Mouse (Mus musculus) liver, embryonic 15.5 days (tissue): ENCODE measurements around the gene Myo1d. TPM values are rescaled to one million over a fixed set of nuclear protein-coding genes. Genes with fewer than 3 reads are reported as not detected.

ENCODE experiments used
- ATAC-seq: fragments of 200-750 bp; cut with Nextera tagmentation; 2 replicates; pipeline ENCODE4 v1.8.0; 2017; ENCODE audit warnings: moderate number of reproducible peaks, mild to moderate bottlenecking, moderate library complexity; ENCODE audit not compliant: insufficient read depth
- H3K27ac ChIP-seq: fragments of 300-500 bp; sonication (generic); replicated peaks from 2 replicates; pipeline ENCODE4 v1.5.1; 2015; ENCODE audit warnings: mild to moderate bottlenecking, inconsistent platforms
- H3K27me3 ChIP-seq: fragments of 300-500 bp; sonication (generic); 2 replicates; pipeline ENCODE4 v1.6.1; 2015; ENCODE audit warnings: mild to moderate bottlenecking, inconsistent platforms
- H3K36me3 ChIP-seq: fragments of 300-500 bp; sonication (generic); replicated peaks from 2 replicates; pipeline ENCODE4 v1.6.1; 2015; ENCODE audit warnings: moderate library complexity, mild to moderate bottlenecking, inconsistent platforms
- H3K4me1 ChIP-seq: fragments of 300-500 bp; sonication (generic); replicated peaks from 2 replicates; pipeline ENCODE4 v1.6.1; 2015; ENCODE audit warnings: inconsistent platforms
- H3K4me2 ChIP-seq: fragments of 300-500 bp; sonication (generic); 2 replicates; pipeline ENCODE4 v1.6.1; 2015; ENCODE audit warnings: moderate library complexity, mild to moderate bottlenecking, inconsistent platforms
- H3K4me3 ChIP-seq: fragments of 300-500 bp; sonication (generic); replicated peaks from 2 replicates; pipeline ENCODE4 v1.5.1; 2015; ENCODE audit warnings: mild to moderate bottlenecking, inconsistent platforms
- H3K9ac ChIP-seq: fragments of 300-500 bp; sonication (generic); 2 replicates; pipeline ENCODE4 v1.6.1; 2015; ENCODE audit warnings: moderate library complexity, mild to moderate bottlenecking, inconsistent platforms
- H3K9me3 ChIP-seq: fragments of 300-500 bp; sonication (generic); replicated peaks from 2 replicates; pipeline ENCODE4 v1.6.1; 2016; ENCODE audit warnings: inconsistent platforms
- WGBS: fragments of 180-500 bp; shearing (Covaris S2); methylation state at CpG from one replicate; pipeline ENCODE4 v1.1.7; 2015; ENCODE audit warnings: mixed read lengths; ENCODE audit not compliant: insufficient replicate concordance; 5-methylcytosine and 5-hydroxymethylcytosine counted together
- polyA plus RNA-seq: library from polyadenylated mRNA; unstranded; fragments of >200 nt; fragmentation: Nextera tagmentation; extraction: Ambion mirVana; gene quantifications from 2 replicates; pipeline ENCODE4 v1.2.1, GENCODE M21; 2015

The Myo1d gene
- polyA plus RNA-seq, 1 experiment from 2014 or later = 8.6 TPM

DNA sequence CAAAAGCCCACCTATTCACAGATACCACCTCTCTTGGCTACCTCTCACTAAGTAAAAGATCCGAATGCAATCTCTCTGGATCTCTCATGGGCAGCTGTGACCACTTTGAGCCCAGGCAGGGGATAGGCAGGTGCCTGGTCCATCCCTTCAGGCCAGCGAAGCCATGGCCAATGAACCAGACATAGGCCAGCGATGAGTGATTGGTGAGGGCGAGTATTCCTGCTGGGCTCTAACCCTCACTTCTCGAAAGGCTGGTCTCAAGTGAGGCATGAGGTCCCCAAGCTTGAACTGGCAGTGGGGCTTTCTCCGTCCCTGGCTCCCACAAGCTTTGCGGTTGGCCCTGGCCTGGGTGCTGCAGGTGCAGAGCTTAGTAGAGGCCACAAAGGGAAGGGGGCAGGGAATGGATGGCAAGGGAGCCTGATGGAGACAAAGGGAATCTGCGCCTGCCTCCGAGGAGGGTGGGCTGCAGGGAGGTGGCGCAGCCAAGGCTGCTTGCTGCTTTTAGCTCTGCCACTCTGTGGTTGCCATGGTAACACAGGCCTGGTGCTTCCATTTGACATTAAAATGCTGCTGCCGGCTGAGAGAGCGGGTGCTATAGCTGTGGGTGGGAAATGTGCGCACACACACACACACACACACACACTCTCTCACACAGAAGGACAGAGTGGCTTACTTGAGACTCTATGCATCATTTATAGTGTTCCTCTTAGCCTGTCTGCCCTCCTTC, 275.9 kb downstream of the Myo1d start:
- no peak for ATAC-seq

DNA sequence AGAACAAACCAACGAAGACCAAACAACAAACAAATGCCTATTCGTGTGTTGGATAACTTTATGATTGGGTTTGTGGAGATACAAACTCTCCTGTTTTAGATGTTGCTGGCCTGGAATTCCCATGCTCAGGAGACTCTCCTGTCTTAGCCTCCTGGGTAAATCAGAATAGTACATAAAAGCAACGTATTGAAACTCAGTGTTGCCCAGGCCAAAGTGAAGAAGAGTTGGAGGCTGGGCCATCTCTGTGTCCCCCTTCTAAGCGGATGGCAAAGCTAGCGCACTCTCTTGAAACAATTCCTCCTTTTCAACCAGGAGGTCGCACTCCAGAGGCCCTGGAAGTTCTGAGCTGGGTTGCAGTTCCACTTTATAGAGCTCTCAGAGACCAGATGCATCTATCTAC, 276.5 kb downstream of the Myo1d start:
- ATAC-seq = no peak
- H3K4me2 ChIP-seq = no peak overlapping the region

More for the DNA sequence above, 275.9 kb downstream of the Myo1d start:
- Histone ChIP-seq H3K4me3 (no peak overlapping the region), H3K4me1 (peaks cover 8% of the 10 kb centered on the region; the same call in 1 of the 2 replicates), H3K4me2 (no peak overlapping the region), H3K9ac (no peak overlapping the region), H3K36me3 (no peaks in the 10 kb centered on the region), H3K27ac (no peak overlapping the region), H3K9me3 (no peaks in the 10 kb centered on the region), H3K27me3 (no peaks in the 10 kb centered on the region)
- 60% methylated on average over 13 of the region's 13 CpGs for WGBS

DNA sequence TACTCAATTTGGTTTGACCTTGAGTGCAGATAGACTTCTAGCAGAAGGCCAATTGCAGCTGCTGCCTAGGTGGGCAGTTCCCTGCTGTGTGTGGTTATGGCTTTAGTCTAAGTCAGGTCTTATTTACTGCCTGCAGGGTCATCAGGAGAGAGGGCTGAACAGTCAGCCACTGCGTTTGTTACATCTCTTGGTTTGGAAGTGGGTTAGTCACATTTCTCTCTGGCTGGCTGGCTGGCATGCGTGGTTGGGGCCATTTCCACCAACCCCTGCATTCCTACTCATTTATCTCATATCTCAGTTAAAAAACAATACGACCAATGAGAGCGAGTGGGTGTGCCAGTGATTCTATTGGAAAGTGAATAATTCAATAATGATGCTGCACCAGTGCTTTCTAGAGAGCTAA, 280.3 kb downstream of the Myo1d start:
- H3K9me3 ChIP-seq = no peaks in the 10 kb centered on the region
- H3K4me3 ChIP-seq = no peak overlapping the region
- no peaks in the 10 kb centered on the region for H3K36me3 ChIP-seq
- no peak overlapping the region for H3K9ac ChIP-seq
- no peak for ATAC-seq
- WGBS = 56% methylated on average over 4 of the region's 4 CpGs
- H3K27me3 ChIP-seq = no peaks in the 10 kb centered on the region
- H3K4me2 ChIP-seq = no peak overlapping the region
- H3K4me1 ChIP-seq = 0 out of 2 replicates have a peak, but pooled peaks cover under 1% of the 10 kb centered on the region
- H3K27ac ChIP-seq = no peak overlapping the region

More for the DNA sequence above, 276.5 kb downstream of the Myo1d start:
- H3K27ac ChIP-seq = no peak overlapping the region
- 0 out of 2 replicates have a peak, but pooled peaks cover 4% of the 10 kb centered on the region for H3K4me1 ChIP-seq
- no peak overlapping the region for H3K9ac ChIP-seq
- no peaks in the 10 kb centered on the region for H3K9me3 ChIP-seq
- WGBS = 70% methylated on average over 6 of the region's 6 CpGs
- H3K27me3 ChIP-seq = no peaks in the 10 kb centered on the region
- no peak overlapping the region for H3K4me3 ChIP-seq
- H3K36me3 ChIP-seq = no peaks in the 10 kb centered on the region

DNA sequence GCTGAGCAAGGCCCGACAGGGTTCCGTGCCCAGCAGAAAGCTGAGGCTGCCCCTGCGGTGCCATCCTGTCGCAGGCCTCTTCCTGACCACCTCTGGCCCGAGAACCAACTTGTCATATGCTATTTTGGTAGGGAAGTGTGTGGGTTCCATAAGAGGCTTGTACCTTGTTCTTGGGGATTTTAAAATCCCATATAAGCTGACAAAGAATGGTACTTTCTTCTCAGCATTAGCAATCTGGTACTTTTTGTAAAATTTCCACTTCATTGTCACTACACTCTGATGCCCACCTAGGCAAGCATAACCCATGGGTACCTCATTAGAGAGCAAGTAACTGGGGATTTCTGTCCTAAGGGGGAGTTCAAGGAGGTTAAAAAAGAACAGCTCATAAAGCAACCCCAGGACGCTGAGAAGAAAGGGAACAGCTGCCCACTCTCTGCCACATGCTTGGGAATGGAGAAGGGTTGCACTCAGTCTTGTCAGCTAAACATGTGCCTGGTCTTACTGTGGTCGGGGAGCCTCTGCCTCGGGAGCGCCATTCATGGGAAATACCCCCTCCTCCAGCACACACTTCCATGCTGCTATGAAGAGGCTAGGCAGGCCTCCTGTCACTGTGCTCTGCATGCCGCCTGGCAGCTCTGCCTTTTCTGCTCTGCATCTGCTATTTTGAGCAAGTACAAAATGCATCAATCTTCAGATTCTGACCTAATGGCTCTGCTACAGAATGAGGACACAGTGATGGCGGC, 281.3 kb downstream of the Myo1d start:
- H3K4me3 ChIP-seq = no peak overlapping the region
- no peak for ATAC-seq
- H3K27me3 ChIP-seq = no peaks in the 10 kb centered on the region
- H3K4me1 ChIP-seq = no peaks in the 10 kb centered on the region
- 61% methylated on average over 11 of the region's 11 CpGs for WGBS
- H3K9me3 ChIP-seq = no peaks in the 10 kb centered on the region
- H3K9ac ChIP-seq = no peak overlapping the region
- H3K4me2 ChIP-seq = no peak overlapping the region
- no peak overlapping the region for H3K27ac ChIP-seq
- H3K36me3 ChIP-seq = no peaks in the 10 kb centered on the region

DNA sequence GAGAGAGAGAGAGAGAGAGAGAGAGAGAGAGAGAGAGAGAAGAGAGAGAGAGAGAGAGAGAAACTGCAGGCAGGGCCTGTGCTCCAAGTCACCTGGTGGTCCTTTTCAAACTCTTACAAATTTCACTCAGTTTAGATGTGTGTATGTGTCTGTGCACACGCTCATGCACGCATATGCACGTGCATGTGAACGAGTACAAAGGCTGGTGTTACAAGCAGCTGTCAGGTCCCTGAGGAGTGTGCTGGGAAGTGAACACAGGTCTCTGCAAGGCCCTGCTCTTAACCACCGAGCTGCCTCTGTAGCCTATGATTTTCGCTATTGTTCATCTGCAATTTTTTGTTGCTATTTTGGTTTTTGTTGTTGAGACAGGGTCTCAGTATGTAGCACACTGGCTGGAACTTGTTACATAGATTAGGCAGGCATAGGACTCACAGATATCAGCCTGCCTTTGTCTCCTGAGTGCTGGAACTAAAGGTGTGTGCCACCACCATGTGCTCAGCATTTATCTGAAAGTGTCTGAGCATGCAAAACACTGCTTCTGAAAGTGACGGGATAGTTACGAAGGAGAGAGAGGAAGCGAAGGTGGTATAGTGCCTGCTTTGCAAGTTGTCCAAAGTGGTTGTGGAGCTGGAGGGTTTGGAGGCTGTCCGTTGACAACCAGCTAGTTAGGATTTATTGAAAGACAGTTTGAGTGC, 282.5 kb downstream of the Myo1d start:
- 66% methylated on average over 10 of the region's 10 CpGs for WGBS
- H3K4me3 ChIP-seq = no peak overlapping the region
- H3K9me3 ChIP-seq = no peaks in the 10 kb centered on the region
- no peaks in the 10 kb centered on the region for H3K36me3 ChIP-seq
- no peak for ATAC-seq
- H3K27me3 ChIP-seq = no peaks in the 10 kb centered on the region
- no peak overlapping the region for H3K27ac ChIP-seq
- H3K4me2 ChIP-seq = no peak overlapping the region
- no peaks in the 10 kb centered on the region for H3K4me1 ChIP-seq
- H3K9ac ChIP-seq = no peak overlapping the region

DNA sequence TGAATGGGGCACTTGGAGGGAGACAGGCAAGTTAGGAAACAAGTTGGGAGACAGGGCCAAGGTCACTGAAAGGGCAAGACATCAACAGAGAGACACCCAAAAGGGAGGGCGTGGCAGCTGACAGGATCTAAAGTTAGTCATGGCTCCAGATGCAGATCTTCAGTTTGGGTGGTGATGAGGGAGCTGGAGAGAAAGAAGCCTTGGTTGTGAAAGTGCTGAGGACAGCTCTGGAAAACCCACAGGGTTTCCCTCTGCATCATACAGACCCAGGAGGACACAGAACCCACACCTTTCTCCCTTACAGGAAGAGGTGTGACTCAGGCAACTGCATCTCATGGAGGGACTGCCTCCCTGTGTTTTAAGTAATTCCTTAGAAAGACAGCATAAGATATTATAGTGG, 283.2 kb downstream of the Myo1d start:
- Histone ChIP-seq H3K27me3 (no peaks in the 10 kb centered on the region), H3K36me3 (no peaks in the 10 kb centered on the region), H3K4me3 (no peak overlapping the region), H3K27ac (no peak overlapping the region), H3K9ac (no peak overlapping the region), H3K9me3 (no peaks in the 10 kb centered on the region), H3K4me1 (no peaks in the 10 kb centered on the region), H3K4me2 (no peak overlapping the region)
- 81% methylated on average over 1 of the region's 1 CpGs for WGBS
- no peak for ATAC-seq

DNA sequence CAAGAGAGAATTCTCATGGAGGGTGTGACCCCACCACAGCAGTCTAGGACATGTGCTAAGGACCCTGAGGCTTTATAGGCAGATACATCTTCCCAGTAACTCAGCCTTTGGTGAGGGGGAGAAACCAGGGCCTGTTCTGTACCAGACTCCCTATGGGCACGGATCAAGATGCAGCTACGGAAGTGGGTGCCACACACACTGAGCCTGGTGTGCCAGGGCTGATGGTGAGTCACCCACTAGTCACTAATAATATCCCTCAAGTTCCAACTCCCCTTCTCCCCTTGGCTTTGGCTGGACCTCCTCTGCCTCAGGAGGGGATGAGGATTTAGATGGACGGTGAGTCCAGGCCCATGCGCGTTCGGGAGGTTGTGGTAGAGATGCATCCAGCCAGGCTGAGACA, 283.9 kb downstream of the Myo1d start:
- Histone ChIP-seq H3K4me3 (no peak overlapping the region), H3K36me3 (no peaks in the 10 kb centered on the region), H3K4me2 (no peak overlapping the region), H3K9ac (no peak overlapping the region), H3K9me3 (no peaks in the 10 kb centered on the region), H3K27ac (no peak overlapping the region), H3K27me3 (no peaks in the 10 kb centered on the region), H3K4me1 (no peaks in the 10 kb centered on the region)
- WGBS = 82% methylated on average over 6 of the region's 6 CpGs
- ATAC-seq = no peak

DNA sequence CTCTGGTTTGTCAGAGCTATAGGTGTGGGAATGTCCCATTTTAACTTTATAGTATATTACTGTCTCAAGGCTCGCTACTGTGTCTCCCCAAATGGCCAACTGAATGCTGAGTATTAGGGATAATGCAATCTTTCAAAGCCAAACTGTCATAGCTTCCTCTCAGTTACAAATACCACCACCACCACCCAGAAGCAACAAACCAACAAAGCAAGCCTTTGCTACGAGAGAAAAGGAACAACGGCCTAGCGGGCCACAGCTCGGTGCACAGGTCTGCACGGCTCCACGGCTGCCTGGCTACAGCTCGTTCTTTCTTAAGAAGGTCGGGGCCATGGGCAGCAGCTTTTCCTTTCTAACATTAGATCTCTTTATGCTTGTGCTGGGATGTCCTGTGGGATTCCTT, 285.0 kb downstream of the Myo1d start:
- H3K36me3 ChIP-seq = no peaks in the 10 kb centered on the region
- H3K4me1 ChIP-seq = no peaks in the 10 kb centered on the region
- H3K9ac ChIP-seq = no peak overlapping the region
- no peak overlapping the region for H3K27ac ChIP-seq
- WGBS = 70% methylated on average over 9 of the region's 9 CpGs
- no peak overlapping the region for H3K4me2 ChIP-seq
- no peak for ATAC-seq
- no peaks in the 10 kb centered on the region for H3K9me3 ChIP-seq
- H3K4me3 ChIP-seq = no peak overlapping the region
- no peaks in the 10 kb centered on the region for H3K27me3 ChIP-seq

DNA sequence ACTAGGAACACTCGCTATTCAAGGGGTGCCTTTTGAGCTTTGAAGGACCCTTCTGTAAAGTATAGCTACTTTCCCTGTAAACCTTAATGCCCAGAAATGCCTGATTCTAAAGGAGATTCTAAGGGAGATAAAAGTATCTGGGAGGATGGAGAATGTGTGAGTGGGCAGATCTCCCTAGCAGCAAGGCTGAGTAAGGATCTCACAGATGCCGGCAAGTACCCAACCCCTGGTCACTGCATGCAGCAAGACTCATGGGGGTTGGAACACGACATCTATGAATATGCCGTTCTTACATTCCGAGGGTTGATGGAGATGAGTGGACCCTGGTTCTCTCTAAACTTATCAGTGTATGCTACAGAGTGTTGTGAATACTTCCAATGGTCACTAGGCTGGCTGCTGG, 286.6 kb downstream of the Myo1d start:
- no peak overlapping the region for H3K9ac ChIP-seq
- H3K4me3 ChIP-seq = no peak overlapping the region
- H3K9me3 ChIP-seq = no peaks in the 10 kb centered on the region
- no peaks in the 10 kb centered on the region for H3K4me1 ChIP-seq
- no peak overlapping the region for H3K4me2 ChIP-seq
- H3K36me3 ChIP-seq = no peaks in the 10 kb centered on the region
- H3K27me3 ChIP-seq = no peaks in the 10 kb centered on the region
- no peak for ATAC-seq
- no peak overlapping the region for H3K27ac ChIP-seq
- 74% methylated on average over 5 of the region's 5 CpGs for WGBS

DNA sequence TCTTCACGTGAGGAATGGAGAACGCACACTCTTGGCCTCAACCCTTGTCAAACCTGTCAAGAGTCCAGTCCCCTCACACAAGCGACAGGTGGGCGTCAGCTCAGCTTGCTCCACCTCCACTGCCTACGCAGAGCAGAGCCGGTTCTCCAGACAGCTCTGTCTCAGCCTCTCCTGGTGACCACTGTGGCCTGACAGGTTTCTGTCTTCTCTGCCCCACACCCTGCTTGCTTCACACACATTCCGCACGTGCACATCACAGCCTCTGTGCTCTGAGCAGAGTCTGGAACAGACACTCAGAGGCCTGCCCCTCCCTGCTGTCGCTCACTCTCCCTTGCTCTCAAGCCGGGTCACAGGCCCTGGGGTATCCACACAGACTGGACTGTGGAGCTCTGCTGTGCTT, 289.0 kb downstream of the Myo1d start:
- H3K9me3 ChIP-seq = no peaks in the 10 kb centered on the region
- no peaks in the 10 kb centered on the region for H3K36me3 ChIP-seq
- ATAC-seq = no peak
- no peaks in the 10 kb centered on the region for H3K27me3 ChIP-seq
- 73% methylated on average over 10 of the region's 10 CpGs for WGBS
- no peak overlapping the region for H3K9ac ChIP-seq
- H3K4me1 ChIP-seq = no peaks in the 10 kb centered on the region
- no peak overlapping the region for H3K27ac ChIP-seq
- no peak overlapping the region for H3K4me2 ChIP-seq
- H3K4me3 ChIP-seq = no peak overlapping the region

DNA sequence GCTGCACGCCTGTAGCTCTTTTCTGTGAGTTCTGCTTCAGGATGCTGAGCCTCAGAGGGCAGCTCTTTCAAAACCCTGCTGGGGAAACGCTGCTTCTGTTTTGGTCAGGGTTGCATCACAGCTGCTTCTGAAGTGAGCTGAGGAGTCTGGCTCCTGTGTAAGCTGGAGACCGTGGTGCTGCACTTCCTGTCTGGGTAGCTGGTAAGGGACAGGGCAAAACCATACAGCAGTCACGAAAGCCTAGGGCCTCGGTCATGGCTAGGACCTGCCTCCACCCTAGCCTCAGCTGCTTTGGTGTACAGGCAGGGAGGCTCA, 290.0 kb downstream of the Myo1d start:
- Histone ChIP-seq H3K4me1 (no peaks in the 10 kb centered on the region), H3K27ac (no peak overlapping the region), H3K4me2 (no peak overlapping the region), H3K36me3 (no peaks in the 10 kb centered on the region), H3K9me3 (no peaks in the 10 kb centered on the region), H3K4me3 (no peak overlapping the region), H3K9ac (no peak overlapping the region), H3K27me3 (no peaks in the 10 kb centered on the region)
- ATAC-seq = 0 out of 2 replicates have a peak, but pooled peaks have one; percentile 27
- 14% methylated on average over 5 of the region's 5 CpGs for WGBS
